Mouse (Mus musculus): ENCODE measurements around the gene Dusp7. TPM values are rescaled to one million over a fixed set of nuclear protein-coding genes. Genes with fewer than 3 reads are reported as not detected.
A peak's percentile ranks its signal among the peaks of the same experiment; 100 is the strongest.

Dusp7 gene
- polyA plus RNA-seq, 1 experiment from 2014 or later = 13.2 TPM

GRCm38 (mm10) chr9:106386181-106386864, 17.9 kb downstream of the Dusp7 start:
- Histone ChIP-seq H3K9me3 (replicated peaks; ENCODE audit: control insufficient read depth, low read length, poor library complexity, severe bottlenecking) (no peaks in the 10 kb centered on the region), H3K9ac (ENCODE audit: low read depth, low read length) (no peak overlapping the region), H3K4me1 (ENCODE audit: control insufficient read depth, insufficient read depth, low read length) (peaks cover 12% of the 10 kb centered on the region), H3K36me3 (ENCODE audit: control insufficient read depth, insufficient read depth, low read length) (no peaks in the 10 kb centered on the region), H3K27ac (ENCODE audit: low read length) (no peak overlapping the region), H3K4me3 (ENCODE audit: low read depth, low read length) (no peak overlapping the region), H3K27me3 (ENCODE audit: control insufficient read depth, insufficient read depth, low read depth, low read length) (no peaks in the 10 kb centered on the region), H3K4me2 (ENCODE audit: low read length) (no peak overlapping the region)
- no peak for ATAC-seq
- 86% methylated on average over 12 of the region's 12 CpGs for WGBS

- Histone ChIP-seq H3K4me2 (ENCODE audit: low read length) (no peak overlapping the region), H3K27me3 (ENCODE audit: control insufficient read depth, insufficient read depth, low read depth, low read length) (no peaks in the 10 kb centered on the region), H3K4me3 (ENCODE audit: low read depth, low read length) (no peak overlapping the region), H3K36me3 (ENCODE audit: control insufficient read depth, insufficient read depth, low read length) (no peaks in the 10 kb centered on the region), H3K9ac (ENCODE audit: low read depth, low read length) (no peak overlapping the region), H3K27ac (ENCODE audit: low read length) (no peak overlapping the region), H3K4me1 (ENCODE audit: control insufficient read depth, insufficient read depth, low read length) (peaks cover 8% of the 10 kb centered on the region), H3K9me3 (replicated peaks; ENCODE audit: control insufficient read depth, low read length, poor library complexity, severe bottlenecking) (no peaks in the 10 kb centered on the region)
- ATAC-seq = no peak
- 72% methylated on average over 11 of the region's 11 CpGs for WGBS
Measured at GRCm38 (mm10) chr9:106392828-106393527, 24.5 kb downstream of the Dusp7 start.

GRCm38 (mm10) chr9:106393548-106393947, 25.1 kb downstream of the Dusp7 start:
- Histone ChIP-seq H3K4me1 (ENCODE audit: control insufficient read depth, insufficient read depth, low read length) (peaks cover 8% of the 10 kb centered on the region), H3K36me3 (ENCODE audit: control insufficient read depth, insufficient read depth, low read length) (no peaks in the 10 kb centered on the region), H3K9me3 (replicated peaks; ENCODE audit: control insufficient read depth, low read length, poor library complexity, severe bottlenecking) (no peaks in the 10 kb centered on the region), H3K27me3 (ENCODE audit: control insufficient read depth, insufficient read depth, low read depth, low read length) (no peaks in the 10 kb centered on the region), H3K27ac (ENCODE audit: low read length) (no peak overlapping the region), H3K4me3 (ENCODE audit: low read depth, low read length) (no peak overlapping the region), H3K4me2 (ENCODE audit: low read length) (no peak overlapping the region), H3K9ac (ENCODE audit: low read depth, low read length) (no peak overlapping the region)
- WGBS = 88% methylated on average over 7 of the region's 8 CpGs
- no peak for ATAC-seq

DNA sequence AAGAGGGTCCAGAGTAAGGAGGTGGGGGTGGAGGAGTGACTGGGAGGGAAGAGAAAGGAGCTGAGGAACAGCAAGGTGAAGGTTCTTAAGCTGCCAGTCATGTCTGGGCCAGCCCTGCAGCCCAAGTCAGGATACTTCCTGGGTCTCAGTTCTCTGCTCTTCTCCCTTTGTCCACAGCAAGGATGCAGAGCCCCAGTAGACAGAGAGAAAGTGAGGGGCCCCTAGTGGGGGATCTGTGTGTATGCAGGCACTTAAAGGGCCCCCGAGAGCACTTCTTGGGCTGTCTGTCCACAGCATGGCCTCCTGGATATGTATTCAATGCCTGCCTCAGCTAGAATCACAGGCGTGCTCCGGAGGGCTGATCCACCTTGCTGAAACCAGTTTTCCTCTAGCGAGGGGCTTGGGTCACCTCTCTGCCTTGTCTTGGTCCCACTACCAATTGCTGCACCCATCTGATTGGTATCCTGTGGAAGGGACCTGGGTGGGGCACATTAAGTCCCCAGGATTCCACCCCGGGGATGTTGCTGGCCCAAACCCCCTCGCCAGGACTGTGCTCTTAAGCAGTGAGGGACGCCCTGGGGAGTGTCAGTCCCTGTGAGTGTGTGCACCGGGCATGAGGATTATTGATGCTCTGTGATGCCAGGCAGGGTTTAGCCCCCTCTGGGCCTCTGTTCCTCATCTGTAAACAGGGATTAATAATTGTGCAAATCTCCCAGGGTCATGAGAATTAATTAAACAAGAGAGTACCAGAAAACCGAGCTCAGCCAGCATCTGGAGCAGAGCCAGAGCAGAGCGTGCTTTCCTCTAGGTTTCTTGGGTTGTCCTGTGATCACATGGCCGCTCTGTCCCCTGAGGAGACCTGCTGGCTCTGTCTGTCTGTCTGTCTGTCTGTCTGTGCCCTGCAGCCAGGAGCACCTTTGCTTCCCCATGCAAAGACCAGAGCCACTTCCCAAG, 26.5 kb downstream of the Dusp7 start:
- Histone ChIP-seq H3K27me3 (ENCODE audit: control insufficient read depth, insufficient read depth, low read depth, low read length) (no peaks in the 10 kb centered on the region), H3K9me3 (replicated peaks; ENCODE audit: control insufficient read depth, low read length, poor library complexity, severe bottlenecking) (no peaks in the 10 kb centered on the region), H3K9ac (ENCODE audit: low read depth, low read length) (peak overlapping the region; percentile 20; the same call in 1 of the 2 replicates), H3K4me1 (ENCODE audit: control insufficient read depth, insufficient read depth, low read length) (peaks cover 8% of the 10 kb centered on the region), H3K4me2 (ENCODE audit: low read length) (no peak overlapping the region), H3K4me3 (ENCODE audit: low read depth, low read length) (no peak overlapping the region), H3K36me3 (ENCODE audit: control insufficient read depth, insufficient read depth, low read length) (no peaks in the 10 kb centered on the region), H3K27ac (ENCODE audit: low read length) (no peak overlapping the region)
- ATAC-seq = peak; percentile 49; the same call in 1 of the 2 replicates
- WGBS = 26% methylated on average over 11 of the region's 11 CpGs

DNA sequence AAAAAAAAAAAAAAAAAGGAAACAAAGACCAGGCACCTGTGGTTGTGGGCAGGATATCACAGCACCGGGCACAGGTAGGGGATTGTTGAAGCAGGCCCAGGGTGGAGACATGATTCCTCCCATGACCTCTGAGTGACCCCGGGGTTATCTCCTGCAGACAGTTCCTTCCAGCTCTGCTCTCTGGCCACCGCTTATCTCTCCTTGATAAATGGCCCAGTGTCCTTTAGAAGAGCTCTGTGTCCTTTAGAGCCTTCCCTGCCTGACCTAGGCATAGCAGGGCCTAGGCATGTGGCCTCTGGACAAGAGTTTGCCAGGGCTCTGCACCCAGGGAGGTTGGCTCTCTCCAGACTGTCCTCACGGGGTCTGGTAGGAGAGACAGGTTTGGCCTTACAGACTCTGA, 29.3 kb downstream of the Dusp7 start:
- H3K27me3 ChIP-seq (ENCODE audit: control insufficient read depth, insufficient read depth, low read depth, low read length) = no peaks in the 10 kb centered on the region
- peaks cover 6% of the 10 kb centered on the region for H3K4me1 ChIP-seq (ENCODE audit: control insufficient read depth, insufficient read depth, low read length)
- no peak overlapping the region for H3K4me2 ChIP-seq (ENCODE audit: low read length)
- H3K36me3 ChIP-seq (ENCODE audit: control insufficient read depth, insufficient read depth, low read length) = no peaks in the 10 kb centered on the region
- no peak overlapping the region for H3K9ac ChIP-seq (ENCODE audit: low read depth, low read length)
- WGBS = 92% methylated on average over 4 of the region's 4 CpGs
- no peak overlapping the region for H3K4me3 ChIP-seq (ENCODE audit: low read depth, low read length)
- no peak for ATAC-seq
- H3K9me3 ChIP-seq (replicated peaks; ENCODE audit: control insufficient read depth, low read length, poor library complexity, severe bottlenecking) = no peaks in the 10 kb centered on the region
- H3K27ac ChIP-seq (ENCODE audit: low read length) = no peak overlapping the region

DNA sequence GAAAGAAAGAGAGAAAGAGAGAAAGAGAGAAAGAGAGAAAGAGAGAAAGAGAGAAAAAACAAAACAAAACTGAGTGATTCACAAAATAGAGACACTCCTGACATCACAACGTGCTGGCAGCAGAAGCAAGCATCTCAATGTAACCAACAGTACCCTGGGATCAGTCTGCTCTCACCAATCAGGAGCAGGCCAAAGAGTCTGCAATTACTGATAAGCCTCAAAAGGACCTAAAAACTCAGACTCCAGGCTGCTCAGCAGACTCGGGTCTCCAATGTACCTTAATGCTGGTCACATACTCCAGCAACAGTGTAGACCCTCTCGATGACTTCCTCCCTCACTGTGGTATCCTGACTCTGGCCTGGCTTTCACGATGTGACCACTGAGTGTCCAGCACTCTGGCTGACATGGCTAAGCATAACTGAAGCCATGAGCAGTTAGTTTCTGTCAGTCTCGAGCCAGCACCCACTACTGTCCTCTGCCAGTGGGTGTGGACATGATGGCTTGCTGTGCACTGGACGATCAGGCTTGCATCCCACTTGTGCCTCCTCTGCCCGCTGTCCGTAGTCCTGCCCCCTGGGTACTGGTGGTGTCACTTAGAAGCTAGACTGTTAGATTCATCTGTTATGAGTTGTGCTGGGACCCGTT, 30.4 kb downstream of the Dusp7 start:
- Histone ChIP-seq H3K4me3 (ENCODE audit: low read depth, low read length) (no peak overlapping the region), H3K9me3 (replicated peaks; ENCODE audit: control insufficient read depth, low read length, poor library complexity, severe bottlenecking) (no peaks in the 10 kb centered on the region), H3K27me3 (ENCODE audit: control insufficient read depth, insufficient read depth, low read depth, low read length) (no peaks in the 10 kb centered on the region), H3K9ac (ENCODE audit: low read depth, low read length) (no peak overlapping the region), H3K27ac (ENCODE audit: low read length) (no peak overlapping the region), H3K36me3 (ENCODE audit: control insufficient read depth, insufficient read depth, low read length) (no peaks in the 10 kb centered on the region), H3K4me1 (ENCODE audit: control insufficient read depth, insufficient read depth, low read length) (peaks cover 6% of the 10 kb centered on the region), H3K4me2 (ENCODE audit: low read length) (no peak overlapping the region)
- ATAC-seq = no peak
- 83% methylated on average over 9 of the region's 9 CpGs for WGBS

DNA sequence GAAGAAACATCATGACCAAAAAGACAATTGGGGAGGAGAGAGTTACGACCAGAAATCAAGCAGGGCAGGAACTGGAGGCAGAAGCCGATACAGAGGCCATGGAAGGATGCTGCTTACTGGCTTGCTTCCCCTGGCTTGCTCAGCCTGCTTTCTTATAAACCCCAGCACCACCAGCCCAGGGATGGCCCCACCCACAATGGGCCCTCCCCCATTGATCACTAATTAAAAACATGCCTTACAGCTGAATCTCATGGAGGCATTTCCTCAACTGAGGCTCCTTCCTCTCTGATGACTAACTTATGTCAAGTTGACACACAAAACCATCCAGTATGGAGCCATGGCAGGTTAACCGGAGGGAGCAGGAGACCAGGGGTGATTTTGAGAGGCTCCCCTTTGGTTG, 31.4 kb downstream of the Dusp7 start:
- 92% methylated on average over 3 of the region's 3 CpGs for WGBS
- Histone ChIP-seq H3K27me3 (ENCODE audit: control insufficient read depth, insufficient read depth, low read depth, low read length) (no peaks in the 10 kb centered on the region), H3K4me3 (ENCODE audit: low read depth, low read length) (no peak overlapping the region), H3K9ac (ENCODE audit: low read depth, low read length) (no peak overlapping the region), H3K36me3 (ENCODE audit: control insufficient read depth, insufficient read depth, low read length) (no peaks in the 10 kb centered on the region), H3K27ac (ENCODE audit: low read length) (no peak overlapping the region), H3K4me1 (ENCODE audit: control insufficient read depth, insufficient read depth, low read length) (peaks cover 6% of the 10 kb centered on the region), H3K9me3 (replicated peaks; ENCODE audit: control insufficient read depth, low read length, poor library complexity, severe bottlenecking) (no peaks in the 10 kb centered on the region), H3K4me2 (ENCODE audit: low read length) (no peak overlapping the region)
- ATAC-seq = no peak

DNA sequence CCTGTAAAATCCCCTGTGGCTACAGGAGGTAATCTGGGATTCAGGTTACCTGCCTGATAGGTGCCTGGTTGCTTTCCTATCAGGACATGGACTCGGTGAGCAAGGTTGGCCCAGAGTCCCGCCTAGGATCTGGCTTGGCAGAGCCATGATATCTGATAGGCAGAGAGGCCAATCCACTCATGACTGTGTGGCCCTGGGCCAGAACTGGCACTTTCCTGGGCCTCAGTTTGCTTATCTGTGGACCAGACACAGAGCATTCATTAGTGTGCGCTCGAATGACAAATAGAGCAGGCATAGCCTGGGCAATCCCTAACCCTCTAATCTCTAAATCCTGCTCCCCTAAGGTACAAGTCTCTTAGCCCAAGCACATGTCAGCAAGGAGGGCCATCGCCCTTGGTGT, 33.7 kb downstream of the Dusp7 start:
- Histone ChIP-seq H3K27me3 (ENCODE audit: control insufficient read depth, insufficient read depth, low read depth, low read length) (no peaks in the 10 kb centered on the region), H3K9me3 (replicated peaks; ENCODE audit: control insufficient read depth, low read length, poor library complexity, severe bottlenecking) (no peaks in the 10 kb centered on the region), H3K4me1 (ENCODE audit: control insufficient read depth, insufficient read depth, low read length) (no peaks in the 10 kb centered on the region), H3K27ac (ENCODE audit: low read length) (no peak overlapping the region), H3K4me3 (ENCODE audit: low read depth, low read length) (no peak overlapping the region), H3K4me2 (ENCODE audit: low read length) (no peak overlapping the region), H3K9ac (ENCODE audit: low read depth, low read length) (no peak overlapping the region), H3K36me3 (ENCODE audit: control insufficient read depth, insufficient read depth, low read length) (no peaks in the 10 kb centered on the region)
- WGBS = 82% methylated on average over 5 of the region's 5 CpGs
- no peak for ATAC-seq
